Mouse (Mus musculus) megakaryocyte, embryonic 14.5 days (primary cell): ENCODE measurements at regions not wholly inside any gene's neighbourhood (a gene's known extent, or its start where the extent isn't known, plus 50 kb on each side); places are given as distances from the start of the nearest gene placed in this dataset.

Source experiments
- H3K27me3 ChIP-seq: replicated peaks from 2 replicates; pipeline ENCODE3; 2012; ENCODE audit warnings: inconsistent platforms
- H3K36me3 ChIP-seq: replicated peaks from 2 replicates; pipeline ENCODE3; 2012; ENCODE audit warnings: low read length, inconsistent platforms, mixed read lengths
- H3K4me1 ChIP-seq: 2 replicates; pipeline ENCODE4 v1.6.1; 2012; ENCODE audit warnings: inconsistent platforms
- H3K4me3 ChIP-seq: replicated peaks from 2 replicates; pipeline ENCODE3; 2012; ENCODE audit warnings: moderate library complexity, mild to moderate bottlenecking, inconsistent platforms
- H3K9me3 ChIP-seq: 2 replicates; pipeline ENCODE4 v1.6.1; 2012; ENCODE audit warnings: inconsistent platforms
- FLI1 ChIP-seq: IDR thresholded peaks from 2 replicates; pipeline ENCODE4 v1.6.1; 2012; ENCODE audit warnings: low read length, inconsistent platforms, mixed read lengths
- GATA1 ChIP-seq: IDR thresholded peaks from 3 replicates; pipeline ENCODE4 v1.6.1; 2012; ENCODE audit warnings: mixed read lengths, low read length, inconsistent platforms, borderline replicate concordance

- no peaks in the 10 kb centered on the region for H3K27me3 ChIP-seq
- H3K4me3 ChIP-seq, result no peak overlapping the region
- peaks cover 34% of the 10 kb centered on the region for H3K36me3 ChIP-seq
- peaks cover 45% of the 10 kb centered on the region for H3K4me1 ChIP-seq
- TF ChIP-seq GATA1, result no peak
- no peak for TF ChIP-seq FLI1
- H3K9me3 ChIP-seq, result peaks cover 36% of the 10 kb centered on the region
Measured at GRCm38 (mm10) chr13:44301215-44301614, 428.1 kb upstream of the Jarid2 start.

- Histone ChIP-seq H3K36me3 (peaks cover 34% of the 10 kb centered on the region), H3K27me3 (no peaks in the 10 kb centered on the region), H3K9me3 (peaks cover 36% of the 10 kb centered on the region), H3K4me1 (peaks cover 52% of the 10 kb centered on the region), H3K4me3 (no peak overlapping the region)
- TF ChIP-seq GATA1, result no peak
- TF ChIP-seq FLI1, result no peak
Measured at GRCm38 (mm10) chr13:44301936-44302335, 427.3 kb upstream of the Jarid2 start.

GRCm38 (mm10) chr13:44305134-44305991 is 423.9 kb upstream of the Jarid2 start:
- no peak for TF ChIP-seq GATA1
- TF ChIP-seq FLI1, result no peak
- Histone ChIP-seq H3K4me3 (peak overlapping the region; percentile 46), H3K27me3 (no peaks in the 10 kb centered on the region), H3K36me3 (peaks cover 31% of the 10 kb centered on the region), H3K9me3 (peaks cover 30% of the 10 kb centered on the region), H3K4me1 (peaks cover 49% of the 10 kb centered on the region)

GRCm38 (mm10) chr13:44306275-44307050 is 422.8 kb upstream of the Jarid2 start:
- Histone ChIP-seq H3K4me1 (peaks cover 52% of the 10 kb centered on the region), H3K27me3 (no peaks in the 10 kb centered on the region), H3K9me3 (peaks cover 26% of the 10 kb centered on the region), H3K4me3 (peak overlapping the region; percentile 59), H3K36me3 (peaks cover 27% of the 10 kb centered on the region)
- TF ChIP-seq FLI1, result no peak
- TF ChIP-seq GATA1, result no peak

GRCm38 (mm10) chr13:44308227-44308626 is 421.0 kb upstream of the Jarid2 start:
- Histone ChIP-seq H3K27me3 (no peaks in the 10 kb centered on the region), H3K9me3 (peaks cover 13% of the 10 kb centered on the region), H3K4me1 (peaks cover 53% of the 10 kb centered on the region), H3K4me3 (no peak overlapping the region), H3K36me3 (peaks cover 15% of the 10 kb centered on the region)
- TF ChIP-seq FLI1 (no peak), GATA1 (no peak)

DNA sequence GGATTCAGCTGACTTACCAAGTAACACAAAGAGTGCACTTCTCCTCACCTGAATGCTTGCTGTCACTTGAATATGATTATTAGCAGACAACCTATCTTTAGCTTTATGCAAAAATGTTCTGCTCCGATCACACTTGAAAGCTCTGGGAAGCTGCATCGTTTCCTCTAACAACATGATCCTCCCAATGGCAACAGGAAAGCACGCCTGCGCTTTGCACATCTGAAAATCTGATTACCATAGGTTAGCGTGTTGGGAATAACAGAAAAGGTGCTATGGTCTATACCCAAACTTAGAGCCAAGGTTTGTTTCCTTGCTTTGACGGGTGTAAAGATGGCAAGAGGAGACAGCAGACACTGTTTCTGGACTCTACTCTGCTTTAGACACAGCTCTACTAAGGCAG is 417.0 kb upstream of the Jarid2 start:
- H3K36me3 ChIP-seq, result peaks cover 7% of the 10 kb centered on the region
- peaks cover 29% of the 10 kb centered on the region for H3K4me1 ChIP-seq
- H3K4me3 ChIP-seq, result no peak overlapping the region
- TF ChIP-seq FLI1 (no peak), GATA1 (no peak)
- H3K27me3 ChIP-seq, result no peaks in the 10 kb centered on the region
- H3K9me3 ChIP-seq, result peaks cover 3% of the 10 kb centered on the region

DNA sequence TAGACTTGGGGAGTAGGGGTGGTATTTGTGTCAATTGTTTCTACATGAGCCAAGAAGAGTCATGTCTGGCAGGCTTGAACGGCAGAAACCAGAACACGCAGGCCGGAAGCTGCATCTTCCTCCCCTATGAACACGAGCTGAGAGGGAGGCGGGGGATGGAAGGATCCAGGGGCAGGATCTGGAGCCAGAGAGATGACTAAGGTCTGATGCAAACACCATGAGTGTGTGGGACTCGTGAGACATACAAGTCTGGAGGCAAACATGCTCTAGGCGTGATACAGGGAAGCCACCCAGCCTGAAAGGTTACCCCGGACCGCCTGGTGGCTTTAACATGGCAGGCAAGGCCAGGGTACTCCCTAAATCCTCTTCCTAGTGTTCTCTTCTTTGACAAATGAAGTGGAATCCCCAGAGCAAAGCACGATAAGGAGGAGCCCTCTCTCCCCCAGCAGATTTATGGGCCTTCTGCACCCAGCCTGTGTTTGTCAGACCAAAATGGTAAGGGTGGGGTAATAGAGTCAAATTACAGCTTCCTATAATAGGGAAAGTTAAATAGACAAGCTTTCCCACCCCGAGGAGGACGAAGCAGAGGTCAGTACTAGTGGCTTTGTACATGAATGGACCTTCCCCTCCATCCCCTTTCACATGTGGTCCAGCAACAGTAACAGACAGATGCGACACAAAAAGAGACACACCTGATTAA is 412.4 kb upstream of the Jarid2 start:
- H3K27me3 ChIP-seq, result no peaks in the 10 kb centered on the region
- peaks cover 12% of the 10 kb centered on the region for H3K4me1 ChIP-seq
- H3K36me3 ChIP-seq, result peaks cover 7% of the 10 kb centered on the region
- TF ChIP-seq GATA1 (no peak), FLI1 (no peak)
- H3K9me3 ChIP-seq, result peaks cover 3% of the 10 kb centered on the region
- H3K4me3 ChIP-seq, result no peak overlapping the region

DNA sequence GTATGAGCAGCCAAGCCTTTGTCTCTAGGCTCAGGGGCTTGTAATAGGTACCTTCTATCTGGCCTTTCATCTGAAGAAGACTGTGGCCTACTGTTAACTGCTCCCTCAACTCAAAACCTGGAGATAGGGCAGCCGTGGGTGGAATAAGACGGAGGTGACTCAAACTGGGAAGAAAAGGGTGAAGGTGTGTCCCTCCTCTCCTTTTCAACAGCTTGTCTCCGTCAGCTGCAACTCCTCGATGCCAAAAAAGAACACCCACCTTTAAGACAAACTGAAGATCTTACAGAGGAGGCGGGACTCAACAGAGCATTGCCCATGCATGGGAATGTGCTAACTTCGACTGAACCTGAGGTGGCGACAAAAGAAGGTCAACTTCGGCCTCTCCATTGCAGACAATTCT is 411.7 kb upstream of the Jarid2 start:
- peaks cover 7% of the 10 kb centered on the region for H3K36me3 ChIP-seq
- H3K4me3 ChIP-seq, result no peak overlapping the region
- H3K4me1 ChIP-seq, result peaks cover 12% of the 10 kb centered on the region
- peaks cover 3% of the 10 kb centered on the region for H3K9me3 ChIP-seq
- TF ChIP-seq GATA1 (no peak), FLI1 (no peak)
- no peaks in the 10 kb centered on the region for H3K27me3 ChIP-seq

GRCm38 (mm10) chr13:44319101-44319500 is 410.2 kb upstream of the Jarid2 start:
- Histone ChIP-seq H3K9me3 (peaks cover 3% of the 10 kb centered on the region), H3K27me3 (no peaks in the 10 kb centered on the region), H3K4me3 (no peak overlapping the region), H3K36me3 (peaks cover 7% of the 10 kb centered on the region), H3K4me1 (peaks cover 20% of the 10 kb centered on the region)
- TF ChIP-seq GATA1, result no peak
- TF ChIP-seq FLI1, result no peak
